Mouse (Mus musculus) limb, embryonic 11.5 days (tissue): ENCODE measurements at regions not wholly inside any gene's neighbourhood (a gene's known extent, or its start where the extent isn't known, plus 50 kb on each side); places are given as distances from the start of the nearest gene placed in this dataset.

ENCODE experiments used
- ATAC-seq: fragments of 200-750 bp; cut with Nextera tagmentation; 2 replicates; pipeline ENCODE4 v1.8.0; 2017; ENCODE audit warnings: low read depth; ENCODE audit not compliant: insufficient number of reproducible peaks, low FRiP score, low TSS enrichment
- DNase-seq: peaks from one replicate; pipeline ENCODE4 v3.0.0-alpha.2; 2015; ENCODE audit warnings: low spot score
- H3K27ac ChIP-seq: fragments of 300-500 bp; sonication (generic); replicated peaks from 2 replicates; pipeline ENCODE4 v1.5.1; 2014; ENCODE audit warnings: low read depth, mild to moderate bottlenecking, low read length
- H3K27me3 ChIP-seq: fragments of 300-500 bp; sonication (generic); 2 replicates; pipeline ENCODE4 v1.6.1; 2014; ENCODE audit warnings: mild to moderate bottlenecking, low read length, mixed read lengths; ENCODE audit not compliant: control insufficient read depth, insufficient read depth
- H3K36me3 ChIP-seq: fragments of 300-500 bp; sonication (generic); 2 replicates; pipeline ENCODE4 v1.6.1; 2014; ENCODE audit warnings: mild to moderate bottlenecking, low read length, moderate library complexity, mixed read lengths; ENCODE audit not compliant: control insufficient read depth, insufficient read depth
- H3K4me1 ChIP-seq: fragments of 300-500 bp; sonication (generic); 2 replicates; pipeline ENCODE4 v1.6.1; 2014; ENCODE audit warnings: low read length, mixed read lengths; ENCODE audit not compliant: control insufficient read depth, insufficient read depth
- H3K4me2 ChIP-seq: fragments of 300-500 bp; sonication (generic); 2 replicates; pipeline ENCODE4 v1.6.1; 2014; ENCODE audit warnings: low read depth, mild to moderate bottlenecking, moderate library complexity; ENCODE audit not compliant: severe bottlenecking
- H3K4me3 ChIP-seq: fragments of 300-500 bp; sonication (generic); 2 replicates; pipeline ENCODE4 v1.5.1; 2014; ENCODE audit warnings: low read depth, low read length
- H3K9ac ChIP-seq: fragments of 300-500 bp; sonication (generic); 2 replicates; pipeline ENCODE4 v1.6.1; 2014; ENCODE audit warnings: mild to moderate bottlenecking, low read length
- H3K9me3 ChIP-seq: fragments of 300-500 bp; sonication (generic); 2 replicates; pipeline ENCODE4 v1.6.1; 2016; ENCODE audit warnings: low read length; ENCODE audit not compliant: control insufficient read depth
- WGBS: fragments of 180-500 bp; shearing (Covaris S2); extraction: QIAGEN DNeasy Blood & Tissue Kit; methylation state at CpG from one replicate; pipeline ENCODE4 v1.1.7; 2014; 5-methylcytosine and 5-hydroxymethylcytosine counted together

DNA sequence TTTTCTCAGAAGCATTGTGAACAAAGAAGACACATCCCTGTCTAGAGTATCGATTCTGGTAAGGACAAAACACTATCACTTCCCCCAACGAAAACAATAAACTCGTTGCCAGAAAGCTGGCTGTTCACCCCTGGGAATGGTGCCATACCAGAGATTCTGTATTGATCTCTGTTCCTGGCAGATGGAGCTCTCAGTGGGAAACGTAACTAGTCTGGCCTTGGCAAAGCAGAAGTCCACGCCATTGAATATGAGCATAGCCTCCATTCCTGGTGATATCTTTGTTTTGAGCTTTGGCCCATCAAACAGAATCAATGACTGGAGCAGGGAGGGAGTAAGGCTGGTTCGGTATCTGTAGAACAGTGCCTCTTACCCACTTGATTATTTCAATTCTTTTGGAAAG, 102.0 kb downstream of the S1pr1 start:
- no peaks in the 10 kb centered on the region for H3K9me3 ChIP-seq
- no peak overlapping the region for H3K4me3 ChIP-seq
- no peaks in the 10 kb centered on the region for H3K36me3 ChIP-seq
- no peak for ATAC-seq
- H3K27ac ChIP-seq = no peak overlapping the region
- no peaks in the 10 kb centered on the region for H3K27me3 ChIP-seq
- H3K4me1 ChIP-seq = no peaks in the 10 kb centered on the region
- DNase-seq = no peak
- H3K4me2 ChIP-seq = no peak overlapping the region
- WGBS = 91% methylated on average over 6 of the region's 6 CpGs
- no peak overlapping the region for H3K9ac ChIP-seq

DNA sequence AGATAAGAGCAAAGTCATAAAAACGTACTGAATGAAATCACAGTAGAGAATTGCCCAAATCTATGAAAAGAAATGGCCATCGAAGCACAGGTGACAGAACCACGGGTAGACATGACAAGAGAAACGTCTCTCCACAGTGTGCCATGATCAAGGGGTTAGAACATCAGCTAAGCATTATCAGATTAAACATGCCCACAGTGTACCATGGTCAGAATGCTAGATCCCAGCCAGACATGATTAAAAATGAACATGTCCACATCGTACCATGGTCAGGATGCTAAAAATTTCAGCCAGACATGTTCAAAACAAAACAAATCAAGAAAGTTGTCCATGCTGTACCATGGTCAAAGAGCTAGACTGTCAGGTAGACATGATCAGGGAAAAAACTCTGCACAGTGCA, 106.8 kb downstream of the S1pr1 start:
- H3K27me3 ChIP-seq = no peaks in the 10 kb centered on the region
- 88% methylated on average over 5 of the region's 5 CpGs for WGBS
- H3K9ac ChIP-seq = no peak overlapping the region
- no peaks in the 10 kb centered on the region for H3K4me1 ChIP-seq
- no peak overlapping the region for H3K27ac ChIP-seq
- DNase-seq (no peak), ATAC-seq (no peak)
- no peaks in the 10 kb centered on the region for H3K36me3 ChIP-seq
- no peak overlapping the region for H3K4me3 ChIP-seq
- H3K4me2 ChIP-seq = no peak overlapping the region
- no peaks in the 10 kb centered on the region for H3K9me3 ChIP-seq

DNA sequence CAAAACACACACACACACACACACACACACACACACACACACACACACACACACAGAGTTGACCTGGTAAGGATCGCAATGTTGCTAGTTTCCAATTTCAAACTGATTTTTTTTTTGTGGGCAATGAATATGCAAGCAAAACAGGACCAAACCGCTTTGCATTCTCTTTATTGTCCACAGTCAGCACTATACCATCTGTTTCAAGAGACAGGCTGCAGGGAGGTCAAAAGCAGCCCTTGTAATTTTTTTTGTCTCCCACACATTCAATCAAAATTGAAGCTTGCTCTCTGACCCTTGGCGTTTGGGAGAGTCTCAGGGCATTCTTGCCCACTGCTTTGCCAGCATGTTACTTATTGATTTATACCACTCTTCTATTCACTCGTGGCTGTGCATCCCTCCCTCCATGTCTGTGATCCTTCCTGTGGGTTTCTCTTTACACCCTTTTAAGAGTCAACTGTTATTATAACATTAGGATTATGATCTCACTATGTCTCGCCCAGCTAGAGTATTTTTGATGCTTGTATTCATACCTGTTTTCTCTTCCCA, 110.1 kb downstream of the S1pr1 start:
- Histone ChIP-seq H3K9ac (no peak overlapping the region), H3K27ac (no peak overlapping the region), H3K9me3 (no peaks in the 10 kb centered on the region), H3K4me3 (no peak overlapping the region), H3K4me2 (no peak overlapping the region), H3K36me3 (no peaks in the 10 kb centered on the region), H3K27me3 (no peaks in the 10 kb centered on the region), H3K4me1 (no peaks in the 10 kb centered on the region)
- ATAC-seq (no peak), DNase-seq (no peak)
- 66% methylated on average over 5 of the region's 5 CpGs for WGBS

DNA sequence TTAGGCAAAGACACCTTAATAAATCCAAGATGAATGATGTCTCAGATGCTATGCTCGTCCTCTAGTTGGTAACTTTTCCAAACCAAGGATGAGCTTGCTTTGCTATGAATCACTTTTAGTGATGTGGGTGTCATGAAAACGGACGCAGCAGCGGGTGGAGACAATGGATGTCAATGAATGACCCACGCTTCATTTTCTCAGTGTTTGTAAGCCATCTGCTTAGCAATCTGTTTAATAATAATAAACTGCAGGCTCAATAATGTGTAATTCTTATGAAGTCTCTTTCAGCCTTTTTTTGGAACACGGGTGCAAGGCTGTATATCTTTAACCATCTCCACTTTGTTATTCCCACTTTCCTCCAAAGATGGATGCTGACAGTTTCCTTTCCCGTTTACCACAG, 110.6 kb downstream of the S1pr1 start:
- Histone ChIP-seq H3K27ac (no peak overlapping the region), H3K9ac (no peak overlapping the region), H3K9me3 (no peaks in the 10 kb centered on the region), H3K4me3 (no peak overlapping the region), H3K27me3 (no peaks in the 10 kb centered on the region), H3K36me3 (no peaks in the 10 kb centered on the region), H3K4me2 (no peak overlapping the region), H3K4me1 (no peaks in the 10 kb centered on the region)
- no peak for ATAC-seq
- WGBS = 80% methylated on average over 7 of the region's 7 CpGs
- no peak for DNase-seq

DNA sequence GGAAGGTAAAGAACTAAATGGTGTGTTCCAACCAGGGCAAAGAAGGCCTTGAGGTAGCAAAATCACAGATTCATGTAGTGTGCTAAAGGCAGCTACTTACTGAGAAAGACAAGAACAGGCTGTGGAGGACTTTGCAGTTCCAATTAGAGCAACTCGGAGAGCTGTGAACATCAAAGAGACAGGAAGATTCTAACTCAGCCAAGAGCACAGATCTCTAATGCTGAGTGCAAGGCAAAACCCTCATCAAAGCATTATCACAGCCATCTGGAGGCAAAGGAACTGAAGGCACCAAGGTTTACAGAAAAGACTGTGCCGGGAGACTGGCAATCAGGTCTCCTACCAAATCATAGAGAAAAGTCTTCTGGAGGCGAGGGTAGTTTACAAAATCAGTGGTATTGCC, 111.1 kb downstream of the S1pr1 start:
- H3K36me3 ChIP-seq = no peaks in the 10 kb centered on the region
- no peak for ATAC-seq
- no peak overlapping the region for H3K4me2 ChIP-seq
- H3K27me3 ChIP-seq = no peaks in the 10 kb centered on the region
- H3K4me1 ChIP-seq = no peaks in the 10 kb centered on the region
- no peaks in the 10 kb centered on the region for H3K9me3 ChIP-seq
- H3K9ac ChIP-seq = no peak overlapping the region
- WGBS = 55% methylated on average over 3 of the region's 3 CpGs
- H3K27ac ChIP-seq = no peak overlapping the region
- no peak for DNase-seq
- no peak overlapping the region for H3K4me3 ChIP-seq

DNA sequence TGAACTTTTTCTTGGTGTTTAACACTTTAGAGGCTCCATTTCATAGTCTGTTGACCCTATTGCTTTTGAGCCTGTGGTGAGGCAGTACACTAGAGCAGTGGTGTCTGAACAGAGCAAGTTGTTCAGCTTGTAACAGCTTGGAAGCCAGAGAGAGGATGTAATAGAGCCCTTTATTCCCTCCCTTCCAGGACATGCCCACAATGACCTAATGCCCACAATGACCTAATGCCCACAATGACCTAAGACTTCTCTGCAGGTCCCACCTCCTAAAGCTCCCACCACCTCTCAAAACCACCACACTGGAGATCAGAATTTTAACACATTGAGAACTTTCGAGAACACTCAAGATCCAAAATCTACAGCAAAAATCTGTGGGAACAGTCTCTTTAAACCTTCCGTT, 115.6 kb downstream of the S1pr1 start:
- no peak overlapping the region for H3K27ac ChIP-seq
- H3K9me3 ChIP-seq = no peaks in the 10 kb centered on the region
- ATAC-seq = no peak
- H3K9ac ChIP-seq = no peak overlapping the region
- H3K4me2 ChIP-seq = no peak overlapping the region
- H3K27me3 ChIP-seq = no peaks in the 10 kb centered on the region
- no peak for DNase-seq
- WGBS = 94% methylated on average over 2 of the region's 2 CpGs
- H3K4me1 ChIP-seq = no peaks in the 10 kb centered on the region
- no peaks in the 10 kb centered on the region for H3K36me3 ChIP-seq
- no peak overlapping the region for H3K4me3 ChIP-seq

DNA sequence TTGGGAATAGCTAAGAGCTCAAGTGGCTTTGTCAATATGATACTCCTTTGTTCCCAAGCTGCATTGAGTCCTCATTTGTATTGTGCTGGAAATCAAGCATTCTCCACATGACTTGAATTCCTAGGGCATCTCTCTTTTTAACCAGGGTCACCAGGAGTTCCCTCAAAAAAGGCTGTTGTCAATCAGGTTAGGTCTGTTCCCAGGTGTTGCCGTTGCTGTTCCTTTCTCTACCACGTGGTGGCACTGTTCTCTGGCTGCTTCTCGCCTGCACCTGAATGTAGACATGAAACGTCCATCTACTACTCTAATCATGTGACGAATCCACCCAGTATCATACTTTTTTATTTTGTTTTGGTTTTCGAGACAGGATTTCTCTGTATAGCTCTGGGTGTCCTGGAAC, 118.3 kb downstream of the S1pr1 start:
- no peak overlapping the region for H3K9ac ChIP-seq
- peak; percentile 80 for DNase-seq
- H3K4me2 ChIP-seq = no peak overlapping the region
- 31% methylated on average over 6 of the region's 6 CpGs for WGBS
- H3K27ac ChIP-seq = no peak overlapping the region
- no peaks in the 10 kb centered on the region for H3K27me3 ChIP-seq
- H3K4me3 ChIP-seq = no peak overlapping the region
- no peaks in the 10 kb centered on the region for H3K4me1 ChIP-seq
- no peaks in the 10 kb centered on the region for H3K9me3 ChIP-seq
- peak; percentile 58; the same call in 1 of the 2 replicates for ATAC-seq
- no peaks in the 10 kb centered on the region for H3K36me3 ChIP-seq

DNA sequence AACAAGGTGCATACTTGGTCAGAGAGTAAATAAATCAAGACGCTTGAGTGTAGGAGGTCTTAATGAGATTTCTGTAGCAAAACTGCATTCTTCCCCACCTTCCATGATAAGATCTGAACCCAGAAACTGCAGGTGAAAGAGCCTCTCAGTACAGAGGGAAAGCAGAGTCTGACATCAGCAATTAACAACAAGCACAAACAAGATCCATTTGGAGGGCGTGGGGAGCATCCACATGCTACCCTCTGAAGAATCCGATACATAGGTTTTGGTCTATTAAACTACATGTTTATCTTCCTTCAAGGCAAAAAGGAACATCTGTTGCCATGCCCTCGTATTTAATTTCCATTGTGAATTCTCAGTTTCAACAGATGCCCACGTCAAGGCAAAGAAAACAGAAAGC, 124.2 kb downstream of the S1pr1 start:
- no peaks in the 10 kb centered on the region for H3K4me1 ChIP-seq
- no peak overlapping the region for H3K9ac ChIP-seq
- H3K27ac ChIP-seq = no peak overlapping the region
- WGBS = 79% methylated on average over 5 of the region's 5 CpGs
- H3K36me3 ChIP-seq = no peaks in the 10 kb centered on the region
- no peak overlapping the region for H3K4me3 ChIP-seq
- no peak for DNase-seq
- H3K27me3 ChIP-seq = no peaks in the 10 kb centered on the region
- ATAC-seq = no peak
- H3K4me2 ChIP-seq = no peak overlapping the region
- no peaks in the 10 kb centered on the region for H3K9me3 ChIP-seq

DNA sequence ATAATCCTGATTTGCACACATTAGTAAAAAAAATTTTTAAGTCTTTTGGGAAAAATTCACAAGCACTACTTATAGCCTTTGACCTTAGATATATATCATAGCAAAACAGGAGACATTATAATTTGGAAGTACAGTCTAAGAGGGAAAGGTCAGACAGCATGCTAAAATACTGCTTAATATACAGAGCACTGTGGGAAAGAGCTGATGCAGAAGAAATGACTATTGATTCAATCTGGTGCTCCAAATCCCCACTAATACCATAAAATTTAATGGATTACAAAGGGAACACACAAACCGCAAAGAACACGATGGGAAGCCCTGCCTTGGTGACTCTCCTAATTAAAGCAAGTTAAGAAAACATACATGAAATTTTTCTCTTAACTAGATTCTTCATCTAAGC, 126.3 kb downstream of the S1pr1 start:
- DNase-seq (no peak), ATAC-seq (no peak)
- H3K27me3 ChIP-seq = no peaks in the 10 kb centered on the region
- no peak overlapping the region for H3K9ac ChIP-seq
- no peak overlapping the region for H3K27ac ChIP-seq
- no peaks in the 10 kb centered on the region for H3K4me1 ChIP-seq
- no peaks in the 10 kb centered on the region for H3K36me3 ChIP-seq
- H3K9me3 ChIP-seq = no peaks in the 10 kb centered on the region
- H3K4me2 ChIP-seq = no peak overlapping the region
- H3K4me3 ChIP-seq = no peak overlapping the region
- WGBS = 56% methylated on average over 2 of the region's 2 CpGs
